Mouse (Mus musculus): ENCODE results near the gene Ntm.

The Ntm gene

GRCm38 (mm10) chr9:29390796-29391517 is 572.0 kb downstream of the Ntm start:
- no peak for DNase-seq

GRCm38 (mm10) chr9:29389224-29389623 is 573.7 kb downstream of the Ntm start:
- DNase-seq = no peak

- DNase-seq = no peak
Observed at GRCm38 (mm10) chr9:29387136-29387535, 575.8 kb downstream of the Ntm start.

- no peak for DNase-seq
Observed at GRCm38 (mm10) chr9:29377172-29378002, 585.6 kb downstream of the Ntm start.

GRCm38 (mm10) chr9:29371341-29371740 is 591.6 kb downstream of the Ntm start:
- DNase-seq = no peak

- DNase-seq = no peak
Observed at GRCm38 (mm10) chr9:29369621-29370020, 593.3 kb downstream of the Ntm start.

- DNase-seq = no peak
Observed at GRCm38 (mm10) chr9:29368291-29368690, 594.6 kb downstream of the Ntm start.

- no peak for DNase-seq
Observed at GRCm38 (mm10) chr9:29357796-29358195, 605.1 kb downstream of the Ntm start.

GRCm38 (mm10) chr9:29342303-29342702 is 620.6 kb downstream of the Ntm start:
- DNase-seq = no peak

- no peak for DNase-seq
Observed at GRCm38 (mm10) chr9:29341292-29341691, 621.6 kb downstream of the Ntm start.

- no peak for DNase-seq
Observed at GRCm38 (mm10) chr9:29335671-29336070, 627.3 kb downstream of the Ntm start.

- no peak for DNase-seq
Observed at GRCm38 (mm10) chr9:29332296-29333090, 630.4 kb downstream of the Ntm start.

- no peak for DNase-seq
Observed at GRCm38 (mm10) chr9:29330486-29330885, 632.5 kb downstream of the Ntm start.

- DNase-seq = no peak
Observed at GRCm38 (mm10) chr9:29326283-29326682, 636.7 kb downstream of the Ntm start.

- DNase-seq = no peak
Observed at GRCm38 (mm10) chr9:29325137-29325536, 637.8 kb downstream of the Ntm start.

- no peak for DNase-seq
Observed at GRCm38 (mm10) chr9:29319197-29319596, 643.7 kb downstream of the Ntm start.

- DNase-seq = no peak
Observed at GRCm38 (mm10) chr9:29318676-29319162, 644.2 kb downstream of the Ntm start.

- no peak for DNase-seq
Observed at GRCm38 (mm10) chr9:29317623-29318022, 645.3 kb downstream of the Ntm start.

- DNase-seq = no peak
Observed at GRCm38 (mm10) chr9:29315842-29316241, 647.1 kb downstream of the Ntm start.

GRCm38 (mm10) chr9:29306961-29307360 is 656.0 kb downstream of the Ntm start:
- DNase-seq = no peak

GRCm38 (mm10) chr9:29298340-29298739 is 664.6 kb downstream of the Ntm start:
- no peak for DNase-seq

GRCm38 (mm10) chr9:29296752-29297151 is 666.2 kb downstream of the Ntm start:
- DNase-seq = no peak

- DNase-seq = no peak
Observed at GRCm38 (mm10) chr9:29288003-29288704, 674.8 kb downstream of the Ntm start.

Measured in right cerebral cortex, postnatal 25 days (tissue).